Mouse (Mus musculus) bone marrow, adult 2 months (tissue): ENCODE measurements around the gene Srcin1.

Experiments used
- CTCF ChIP-seq: fragments of 200-500 bp; IDR thresholded peaks from 2 replicates; pipeline ENCODE4 v1.5.1; 2011; ENCODE audit warnings: low read length, control low read depth; ENCODE audit not compliant: control insufficient read depth, insufficient read depth
- POLR2A ChIP-seq: fragments of 200-500 bp; IDR thresholded peaks from 2 replicates; pipeline ENCODE4 v1.6.1; 2011; ENCODE audit warnings: low read depth, mild to moderate bottlenecking, control low read depth, low read length, borderline replicate concordance; ENCODE audit not compliant: control insufficient read depth

GRCm38 (mm10) chr11:97478345-97478744 is 97.6 kb downstream of the Srcin1 start:
- TF ChIP-seq CTCF: no peak
- no peak for TF ChIP-seq POLR2A
